Mouse (Mus musculus) neural tube, embryonic 11.5 days (tissue): Measurements from ENCODE around the gene Pdx1. TPM values are rescaled to one million over a fixed set of nuclear protein-coding genes. Genes with fewer than 3 reads are reported as not detected.
A peak's percentile ranks its signal among the peaks of the same experiment; 100 is the strongest.

Experiments used
- ATAC-seq: fragments of 200-750 bp; cut with Nextera tagmentation; 2 replicates; pipeline ENCODE4 v1.8.0; 2017; ENCODE audit warnings: moderate number of reproducible peaks, mild to moderate bottlenecking, moderate TSS enrichment, moderate library complexity; ENCODE audit not compliant: insufficient read depth, low FRiP score, low TSS enrichment
- DNase-seq: peaks from one replicate; pipeline ENCODE4 v3.0.0-alpha.2; 2015; ENCODE audit warnings: low spot score
- H3K27ac ChIP-seq: fragments of 300-500 bp; sonication (generic); 2 replicates; pipeline ENCODE4 v1.5.1; 2014; ENCODE audit warnings: low read depth, mild to moderate bottlenecking, low read length
- H3K27me3 ChIP-seq: fragments of 300-500 bp; sonication (generic); 2 replicates; pipeline ENCODE4 v1.6.1; 2014; ENCODE audit warnings: mild to moderate bottlenecking, low read length, mixed read lengths; ENCODE audit not compliant: control insufficient read depth, insufficient read depth
- H3K36me3 ChIP-seq: fragments of 300-500 bp; sonication (generic); 2 replicates; pipeline ENCODE4 v1.6.1; 2014; ENCODE audit warnings: mild to moderate bottlenecking, low read length, moderate library complexity, mixed read lengths; ENCODE audit not compliant: control insufficient read depth, insufficient read depth
- H3K4me1 ChIP-seq: fragments of 300-500 bp; sonication (generic); 2 replicates; pipeline ENCODE4 v1.6.1; 2014; ENCODE audit warnings: low read length, mixed read lengths; ENCODE audit not compliant: control insufficient read depth, insufficient read depth
- H3K4me2 ChIP-seq: fragments of 300-500 bp; sonication (generic); 2 replicates; pipeline ENCODE4 v1.6.1; 2014; ENCODE audit warnings: low read depth, mild to moderate bottlenecking, moderate library complexity
- H3K4me3 ChIP-seq: fragments of 300-500 bp; sonication (generic); 2 replicates; pipeline ENCODE4 v1.5.1; 2014; ENCODE audit warnings: low read depth, low read length
- H3K9ac ChIP-seq: fragments of 300-500 bp; sonication (generic); 2 replicates; pipeline ENCODE4 v1.6.1; 2014; ENCODE audit warnings: mild to moderate bottlenecking, low read length
- H3K9me3 ChIP-seq: fragments of 300-500 bp; sonication (generic); 2 replicates; pipeline ENCODE4 v1.6.1; 2016; ENCODE audit warnings: low read length; ENCODE audit not compliant: control insufficient read depth
- WGBS: fragments of 180-500 bp; shearing (Covaris S2); extraction: QIAGEN DNeasy Blood & Tissue Kit; methylation state at CpG from one replicate; pipeline ENCODE4 v1.1.7; 2014; 5-methylcytosine and 5-hydroxymethylcytosine counted together
- microRNA-seq: library from miRNA; unstranded; fragments of <30 nt; microRNA quantifications from one replicate; pipeline ENCODE4, GENCODE M21; 2016
- polyA plus RNA-seq: library from polyadenylated mRNA; unstranded; fragments of >200 nt; fragmentation: Nextera tagmentation; extraction: Ambion mirVana; gene quantifications from 2 replicates; pipeline ENCODE4 v1.2.1, GENCODE M21; 2014

The Pdx1 gene
- polyA plus RNA-seq, 1 experiment from 2014 or later, result not detected

GRCm38 (mm10) chr5:147315432-147316075, 45.8 kb downstream of the Pdx1 start:
- Histone ChIP-seq H3K27ac (no peak overlapping the region), H3K9me3 (no peaks in the 10 kb centered on the region), H3K4me2 (no peak overlapping the region), H3K4me1 (0 out of 2 replicates have a peak, but pooled peaks cover 3% of the 10 kb centered on the region), H3K4me3 (no peak overlapping the region), H3K27me3 (peaks cover 86% of the 10 kb centered on the region), H3K36me3 (no peaks in the 10 kb centered on the region), H3K9ac (no peak overlapping the region)
- ATAC-seq (no peak), DNase-seq (no peak)
- WGBS, result under 1% methylated on average over 25 of the region's 25 CpGs

- no peak overlapping the region for H3K4me2 ChIP-seq
- no peak overlapping the region for H3K9ac ChIP-seq
- no peak for ATAC-seq
- H3K27ac ChIP-seq, result no peak overlapping the region
- H3K4me3 ChIP-seq, result no peak overlapping the region
- peak; percentile 6 for DNase-seq
- 2% methylated on average over 7 of the region's 7 CpGs for WGBS
- H3K9me3 ChIP-seq, result no peaks in the 10 kb centered on the region
- H3K36me3 ChIP-seq, result no peaks in the 10 kb centered on the region
- peaks cover 71% of the 10 kb centered on the region for H3K27me3 ChIP-seq
- H3K4me1 ChIP-seq, result 0 out of 2 replicates have a peak, but pooled peaks cover 3% of the 10 kb centered on the region
Measured at GRCm38 (mm10) chr5:147317321-147317720, 47.6 kb downstream of the Pdx1 start.

- 0 out of 2 replicates have a peak, but pooled peaks cover 3% of the 10 kb centered on the region for H3K4me1 ChIP-seq
- ATAC-seq, result no peak
- no peaks in the 10 kb centered on the region for H3K36me3 ChIP-seq
- no peak overlapping the region for H3K4me2 ChIP-seq
- WGBS, result 23% methylated on average over 7 of the region's 7 CpGs
- H3K27ac ChIP-seq, result no peak overlapping the region
- H3K27me3 ChIP-seq, result peaks cover 64% of the 10 kb centered on the region
- no peaks in the 10 kb centered on the region for H3K9me3 ChIP-seq
- H3K9ac ChIP-seq, result no peak overlapping the region
- peak; percentile 13 for DNase-seq
- H3K4me3 ChIP-seq, result no peak overlapping the region
Measured at GRCm38 (mm10) chr5:147317991-147318390, 48.2 kb downstream of the Pdx1 start.

GRCm38 (mm10) chr5:147319653-147320052, 49.9 kb downstream of the Pdx1 start:
- H3K9ac ChIP-seq, result no peak overlapping the region
- H3K36me3 ChIP-seq, result no peaks in the 10 kb centered on the region
- H3K4me3 ChIP-seq, result no peak overlapping the region
- no peak for ATAC-seq
- 0 out of 2 replicates have a peak, but pooled peaks cover 3% of the 10 kb centered on the region for H3K4me1 ChIP-seq
- H3K9me3 ChIP-seq, result no peaks in the 10 kb centered on the region
- peaks cover 48% of the 10 kb centered on the region for H3K27me3 ChIP-seq
- no peak overlapping the region for H3K27ac ChIP-seq
- peak; percentile 29 for DNase-seq
- H3K4me2 ChIP-seq, result no peak overlapping the region

GRCm38 (mm10) chr5:147322183-147322582, 52.4 kb downstream of the Pdx1 start, which contains the start of gene Urad:
Gene Urad (minus strand): TSS chr5:147322440.
- Histone ChIP-seq H3K27ac (no peak within 1 kb of the TSS), H3K9me3 (no peaks in the 10 kb centered on the region), H3K4me1 (no peaks in the 10 kb centered on the region), H3K4me2 (no peak within 1 kb of the TSS), H3K9ac (no peak within 1 kb of the TSS), H3K4me3 (no peak within 1 kb of the TSS), H3K27me3 (peaks cover 22% of the 10 kb centered on the region), H3K36me3 (no peaks in the 10 kb centered on the region)
- no peak for DNase-seq
- ATAC-seq, result no peak
- WGBS, result 74% methylated on average over 8 of the region's 8 CpGs

- no peaks in the 10 kb centered on the region for H3K36me3 ChIP-seq
- ATAC-seq, result peak; percentile 13; the same call in 1 of the 2 replicates
- H3K27ac ChIP-seq, result no peak overlapping the region
- peaks cover 10% of the 10 kb centered on the region for H3K27me3 ChIP-seq
- H3K9me3 ChIP-seq, result no peaks in the 10 kb centered on the region
- DNase-seq, result peak; percentile 75
- WGBS, result 17% methylated on average over 17 of the region's 17 CpGs
- H3K9ac ChIP-seq, result no peak overlapping the region
- H3K4me2 ChIP-seq, result no peak overlapping the region
- H3K4me1 ChIP-seq, result no peaks in the 10 kb centered on the region
- H3K4me3 ChIP-seq, result no peak overlapping the region
Measured at GRCm38 (mm10) chr5:147323237-147323917, 53.6 kb downstream of the Pdx1 start.

Small RNAs within 50 kb of the gene (microRNA-seq; reads per million reads assigned to microRNA genes)
- gene Mir7k, result not detected

Other genes with a start within 250 kb of the Pdx1 start
- 9.8 and 10.5 TPM in 2 replicates for gene Lnx2, start 193.4 kb upstream of the Pdx1 start, polyA plus RNA-seq
- 106 and 113 TPM in 2 replicates for gene Polr1d, start 192.9 kb upstream of the Pdx1 start, polyA plus RNA-seq
- gene Gsx1, start 81.3 kb upstream of the Pdx1 start, polyA plus RNA-seq, result 11.3 and 12.8 TPM in 2 replicates
- not detected in 2 replicates for gene Cdx2, start 37.3 kb downstream of the Pdx1 start, polyA plus RNA-seq
- gene Urad, start 52.5 kb downstream of the Pdx1 start, polyA plus RNA-seq, result not detected in 2 replicates
- 0.21 TPM in 1 of 2 replicates, not detected in the other for gene Flt3, start 130.5 kb downstream of the Pdx1 start, polyA plus RNA-seq
- 51.0 and 52.9 TPM in 2 replicates for gene Pan3, start 160.2 kb downstream of the Pdx1 start, polyA plus RNA-seq